In the genomic region with DNA sequence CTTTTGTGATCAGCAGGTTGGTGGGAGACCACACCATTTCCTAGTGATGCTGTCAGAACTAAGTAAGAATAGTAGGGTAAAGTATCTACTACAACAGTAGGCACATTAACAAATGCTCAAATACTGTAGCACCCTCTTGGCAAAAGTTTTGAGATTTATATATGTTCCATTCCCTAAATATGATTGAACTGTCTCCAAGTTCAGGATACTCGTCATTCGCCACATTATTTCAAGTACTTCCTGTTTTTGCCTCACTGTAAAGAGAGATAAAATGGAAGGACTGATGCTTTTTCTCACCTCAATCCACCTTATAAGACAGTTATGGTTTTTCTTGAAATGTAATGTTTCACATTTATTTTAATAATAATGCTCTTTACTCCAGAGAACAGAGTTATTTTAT, we compare ENCODE assay signal across 22 mouse cellular contexts.
DNase-seq lines count a peak whose midpoint lies in the region; ATAC-seq lines count a peak whose summit lies in the region.
"Had no signal": no experiment of that assay in that cellular context is flagged by ENCODE, and none has a peak within 500 bp of the region (broad histone marks: within the 10 kb centered on the region; RNA-seq: fewer than 3 reads in every experiment).

No protein-coding gene starts in this region.

- ATAC-seq in common myeloid progenitor, adult 5-6 weeks (replicated peaks; ENCODE audit: low read depth, poor library complexity, severe bottlenecking) = peak; percentile 74
- ATAC-seq in hematopoietic stem cell, adult 5-6 weeks (replicated peaks in 1 of 2; ENCODE audit: insufficient read depth in 1 of 2, low FRiP score in 2 of 2, low TSS enrichment in 1 of 2, low read depth in 1 of 2, poor library complexity in 2 of 2, severe bottlenecking in 2 of 2) = peak; percentile 59 to 69
- ATAC-seq in megakaryocyte progenitor cell, adult 5-6 weeks (replicated peaks; ENCODE audit: poor library complexity) = peak; percentile 29; the same call in 1 of the 2 replicates
- ATAC-seq: activated CD4-positive, CD25-positive, alpha-beta regulatory T cell, adult 4 months; CD4-positive, CD25-positive, alpha-beta regulatory T cell, adult 4 months; Patski had no signal

- DNase-seq in 416B (ENCODE audit: low read depth) = peak; percentile 4
- no peak for DNase-seq in cerebellum, adult 11 months
- DNase-seq in adrenal gland, postnatal 4 days (ENCODE audit: low spot score in 2 of 2) = no peak
- no peak for DNase-seq in B cell, adult 2 months
- DNase-seq in left cerebral cortex, adult 9 months (ENCODE audit: low spot score in 2 of 2) = no peak
- DNase-seq: adrenal gland, adult 2 months; adrenal gland, adult 8-10 months; adrenal gland, postnatal 10 days; adrenal gland, postnatal 14 days; adrenal gland, postnatal 25 days; adrenal gland, postnatal 36 days; cerebellum, adult 11-12 months; cerebellum, adult 18-20 months; cerebellum, adult 2 months; cerebellum, adult 8-10 months; cerebellum, adult 9-10 months had no signal
